Mouse (Mus musculus): ENCODE data around the gene Tcirg1.

GRCm38 (mm10) chr19:3853891-3854290 is 53.0 kb downstream of the Tcirg1 start:
- TF ChIP-seq HCFC1 (IDR thresholded peaks at IDR 0.05; ENCODE audit: borderline replicate concordance, insufficient read depth, low read length) (no peak), CHD2 (IDR thresholded peaks at IDR 0.05; ENCODE audit: low read depth, low read length) (no peak), MAFK (IDR thresholded peaks at IDR 0.05; ENCODE audit: insufficient read depth, low read depth, low read length) (no peak)
